Mouse (Mus musculus) ES-E14 (cell line): ENCODE data around the gene Tex14.

ENCODE experiments used
- MAFK ChIP-seq: IDR thresholded peaks from 2 replicates; pipeline ENCODE4 v1.6.1; 2014; ENCODE audit warnings: mild to moderate bottlenecking, low read depth, low read length, inconsistent platforms; ENCODE audit not compliant: insufficient read depth
- ZC3H11A ChIP-seq: IDR thresholded peaks from 2 replicates; pipeline ENCODE4 v1.6.1; 2012; ENCODE audit warnings: low read depth, mild to moderate bottlenecking, inconsistent platforms, low read length, borderline replicate concordance

- TF ChIP-seq ZC3H11A (no peak), MAFK (no peak)
Measured at GRCm38 (mm10) chr11:87447429-87447828, 42.6 kb downstream of the Tex14 start.
